Mouse (Mus musculus) liver, adult 2 months (tissue): Measurements from ENCODE around the gene Usp6nl.

Experiments
- CTCF ChIP-seq: fragments of 200-500 bp; IDR thresholded peaks from 2 replicates; pipeline ENCODE4 v1.5.1; 2011; ENCODE audit warnings: low read depth, low read length, control low read depth
- POLR2A ChIP-seq: fragments of 200-500 bp; IDR thresholded peaks from 2 replicates; pipeline ENCODE4 v1.6.1; 2011; ENCODE audit warnings: low read length, control low read depth; ENCODE audit not compliant: insufficient read depth; ENCODE audit errors: extremely low read depth

DNA sequence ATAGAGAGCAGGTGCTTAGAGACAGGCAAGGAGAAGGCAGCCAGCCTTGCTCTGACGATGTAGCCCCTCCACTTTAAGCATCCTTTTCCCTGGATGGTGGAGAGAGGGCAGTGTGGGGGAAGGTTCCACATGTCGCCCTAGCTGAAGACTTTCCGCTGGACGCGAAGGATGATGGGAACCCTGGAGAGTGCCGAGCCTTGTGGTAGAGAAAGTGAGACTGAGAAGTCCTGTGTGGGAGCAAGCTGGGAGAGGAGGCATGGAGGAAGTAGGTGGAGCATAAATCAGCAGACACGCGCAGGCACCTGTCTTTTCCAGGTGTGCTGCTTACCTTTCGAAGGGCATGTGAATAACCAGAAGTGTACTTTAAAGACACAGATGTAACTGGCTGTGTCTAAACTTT lies 57.9 kb downstream of the Usp6nl start:
- TF ChIP-seq CTCF (no peak), POLR2A (no peak)
